Mouse (Mus musculus) stomach, postnatal 0 days (tissue): ENCODE data around the gene Map3k6. TPM values are rescaled to one million over a fixed set of nuclear protein-coding genes. Genes with fewer than 3 reads are reported as not detected.

Experiments used
- ATAC-seq: fragments of 200-750 bp; cut with Nextera tagmentation; 2 replicates; pipeline ENCODE4 v1.8.0; 2017; ENCODE audit not compliant: low FRiP score, low TSS enrichment
- DNase-seq: peaks from one replicate; pipeline ENCODE4 v3.0.0-alpha.2; 2016; ENCODE audit warnings: low spot score
- H3K27ac ChIP-seq: fragments of 300-500 bp; sonication (generic); replicated peaks from 2 replicates; pipeline ENCODE4 v1.5.1; 2014; ENCODE audit warnings: mild to moderate bottlenecking, control low read depth
- H3K27me3 ChIP-seq: fragments of 300-500 bp; sonication (generic); 2 replicates; pipeline ENCODE4 v1.6.1; 2014; ENCODE audit warnings: low read length; ENCODE audit not compliant: control insufficient read depth, insufficient read depth
- H3K36me3 ChIP-seq: fragments of 300-500 bp; sonication (generic); 2 replicates; pipeline ENCODE4 v1.6.1; 2014; ENCODE audit warnings: low read length, mixed read lengths; ENCODE audit not compliant: control insufficient read depth, insufficient read depth
- H3K4me1 ChIP-seq: fragments of 300-500 bp; sonication (generic); replicated peaks from 2 replicates; pipeline ENCODE4 v1.6.1; 2014; ENCODE audit warnings: antibody characterized with exemption; ENCODE audit not compliant: control insufficient read depth, insufficient read depth
- H3K4me2 ChIP-seq: fragments of 300-500 bp; sonication (generic); replicated peaks from 2 replicates; pipeline ENCODE4 v1.6.1; 2014; ENCODE audit warnings: low read depth, mild to moderate bottlenecking, control low read depth, moderate library complexity
- H3K4me3 ChIP-seq: fragments of 300-500 bp; sonication (generic); 2 replicates; pipeline ENCODE4 v1.5.1; 2014; ENCODE audit warnings: low read depth, low read length, control low read depth
- H3K9ac ChIP-seq: fragments of 300-500 bp; sonication (generic); 2 replicates; pipeline ENCODE4 v1.6.1; 2014; ENCODE audit warnings: mild to moderate bottlenecking, low read length, control low read depth, mixed read lengths
- H3K9me3 ChIP-seq: fragments of 300-500 bp; sonication (generic); 2 replicates; pipeline ENCODE4 v1.6.1; 2016; ENCODE audit warnings: low read length; ENCODE audit not compliant: control insufficient read depth
- CTCF ChIP-seq: IDR thresholded peaks from 2 replicates; pipeline ENCODE4 v1.5.1; 2016; ENCODE audit warnings: antibody characterized with exemption, low read depth, mild to moderate bottlenecking, moderate library complexity
- EP300 ChIP-seq: optimal IDR thresholded peaks from 2 replicates; pipeline ENCODE3; 2016; ENCODE audit warnings: antibody characterized with exemption
- WGBS: fragments of 180-500 bp; shearing (Covaris S2); extraction: QIAGEN DNeasy Blood & Tissue Kit; methylation state at CpG from one replicate; pipeline ENCODE4 v1.1.7; 2014; 5-methylcytosine and 5-hydroxymethylcytosine counted together
- polyA plus RNA-seq: library from polyadenylated mRNA; unstranded; fragments of >200 nt; fragmentation: Nextera tagmentation; extraction: Ambion mirVana; gene quantifications from 2 replicates; pipeline ENCODE4 v1.2.1, GENCODE M21; 2015

Gene Map3k6
- polyA plus RNA-seq, result 17.6 and 21.5 TPM in 2 replicates

DNA sequence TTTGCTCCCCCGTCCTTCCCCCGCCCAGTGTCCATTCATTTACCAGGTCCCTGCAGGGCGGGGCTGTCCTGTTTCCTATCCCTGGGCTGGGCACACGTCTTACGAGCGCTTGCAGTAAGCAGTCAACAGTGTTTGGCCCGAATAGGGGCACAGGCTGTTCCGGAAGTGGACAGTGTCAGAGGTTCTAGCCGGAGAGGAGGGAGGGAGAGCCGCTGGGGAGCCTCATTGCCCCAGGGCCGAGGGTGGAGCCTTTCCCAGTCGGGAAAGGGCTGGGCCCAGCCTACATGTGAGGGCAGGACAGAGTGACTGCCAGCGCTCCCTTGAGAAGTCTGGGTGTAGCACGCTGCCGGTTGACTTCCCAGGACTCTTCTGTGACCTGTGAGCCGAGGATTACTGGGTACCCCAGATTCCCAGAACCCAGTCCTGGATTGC is at the start of gene Map3k6:
Gene Map3k6 (plus strand): TSS at position 329 of the 432 bp plus-strand sequence.
- Histone ChIP-seq H3K4me1 (no peaks in the 10 kb centered on the region), H3K9me3 (no peaks in the 10 kb centered on the region), H3K36me3 (no peaks in the 10 kb centered on the region), H3K4me2 (peak within 1 kb of the TSS; percentile 97), H3K9ac (peak within 1 kb of the TSS; percentile 83), H3K27me3 (no peaks in the 10 kb centered on the region), H3K4me3 (peak within 1 kb of the TSS; percentile 69), H3K27ac (peak within 1 kb of the TSS; percentile 93)
- DNase-seq, result peak; percentile 76
- TF ChIP-seq CTCF (no peak), EP300 (peak; percentile 81)
- 8% methylated on average over 16 of the region's 16 CpGs for WGBS
- peak; percentile 75 for ATAC-seq

DNA sequence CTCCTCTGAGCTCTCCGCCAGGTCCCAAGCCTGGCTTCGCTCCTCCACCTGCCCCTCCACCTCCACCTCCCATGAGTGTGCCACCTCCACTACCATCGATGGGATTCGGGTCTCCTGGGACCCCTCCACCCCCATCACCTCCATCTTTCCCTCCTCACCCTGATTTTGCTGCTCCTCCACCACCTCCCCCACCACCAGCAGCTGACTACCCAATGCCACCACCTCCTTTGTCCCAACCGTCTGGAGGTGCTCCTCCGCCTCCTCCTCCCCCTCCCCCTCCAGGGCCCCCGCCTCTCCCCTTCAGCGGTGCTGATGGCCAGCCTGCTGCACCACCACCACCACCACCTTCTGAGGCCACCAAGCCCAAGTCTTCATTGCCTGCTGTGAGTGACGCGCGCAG is 46.1 kb upstream of the Map3k6 start:
- H3K4me1 ChIP-seq, result peaks cover 8% of the 10 kb centered on the region
- H3K27ac ChIP-seq, result no peak overlapping the region

DNA sequence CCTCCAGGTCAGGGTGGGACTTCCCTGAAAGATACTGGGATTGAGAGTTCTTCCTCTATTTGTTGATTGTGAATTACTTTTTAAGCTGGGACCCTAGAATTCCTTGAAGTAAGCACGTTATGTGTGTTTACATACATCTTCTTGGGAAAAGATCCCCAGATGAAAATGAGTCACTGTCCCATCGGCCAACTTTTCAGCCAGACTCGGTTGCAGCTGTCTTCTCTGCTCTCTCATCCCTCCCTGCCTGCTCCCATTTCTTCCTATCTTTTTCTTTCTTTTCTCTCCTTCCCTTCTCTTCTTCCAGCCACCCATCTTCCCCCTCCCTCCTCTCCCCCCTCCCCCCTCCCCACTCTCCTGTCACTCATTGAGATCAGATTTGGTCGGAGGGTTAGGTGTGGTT is 45.6 kb upstream of the Map3k6 start:
- no peak for ATAC-seq
- DNase-seq, result no peak
- Histone ChIP-seq H3K4me2 (no peak overlapping the region), H3K4me3 (no peak overlapping the region), H3K36me3 (peaks cover 24% of the 10 kb centered on the region), H3K27ac (no peak overlapping the region), H3K4me1 (peaks cover 10% of the 10 kb centered on the region), H3K9ac (no peak overlapping the region), H3K27me3 (no peaks in the 10 kb centered on the region), H3K9me3 (no peaks in the 10 kb centered on the region)
- no peak for TF ChIP-seq EP300
- no peak for TF ChIP-seq CTCF
- WGBS, result 43% methylated on average over 4 of the region's 4 CpGs

More for the DNA sequence above, 46.1 kb upstream of the Map3k6 start:
- H3K9ac ChIP-seq, result no peak overlapping the region
- WGBS, result 91% methylated on average over 8 of the region's 11 CpGs
- H3K9me3 ChIP-seq, result no peaks in the 10 kb centered on the region
- peaks cover 28% of the 10 kb centered on the region for H3K36me3 ChIP-seq
- H3K27me3 ChIP-seq, result no peaks in the 10 kb centered on the region
- DNase-seq, result no peak
- TF ChIP-seq CTCF (no peak), EP300 (no peak)
- no peak overlapping the region for H3K4me3 ChIP-seq
- H3K4me2 ChIP-seq, result no peak overlapping the region
- no peak for ATAC-seq

DNA sequence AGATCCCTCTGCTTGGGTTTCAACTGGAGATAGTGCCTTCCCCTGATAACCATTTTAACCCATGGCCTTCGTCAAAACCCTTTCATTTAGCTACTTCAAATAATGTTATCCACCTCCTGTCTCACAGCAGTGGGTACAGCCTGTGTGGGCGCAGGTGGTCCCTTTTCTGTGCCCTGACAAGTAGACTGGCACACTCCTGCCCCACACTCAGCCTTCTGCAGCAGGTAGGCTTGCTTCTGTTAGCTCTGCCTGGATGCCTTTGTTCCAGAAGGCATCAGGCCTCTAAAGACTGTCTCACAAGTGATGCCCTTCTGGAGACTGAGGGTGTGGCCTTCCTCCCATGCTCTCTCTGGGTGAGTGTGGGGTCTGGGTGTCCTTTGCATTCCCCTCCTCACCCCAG is 44.5 kb upstream of the Map3k6 start:
- Histone ChIP-seq H3K9me3 (no peaks in the 10 kb centered on the region), H3K27me3 (no peaks in the 10 kb centered on the region), H3K9ac (no peak overlapping the region), H3K4me1 (peaks cover 16% of the 10 kb centered on the region), H3K27ac (no peak overlapping the region), H3K4me2 (no peak overlapping the region), H3K36me3 (peaks cover 20% of the 10 kb centered on the region), H3K4me3 (no peak overlapping the region)
- WGBS, result 84% methylated on average over 2 of the region's 2 CpGs
- TF ChIP-seq CTCF (no peak), EP300 (no peak)
- DNase-seq (no peak), ATAC-seq (no peak)

DNA sequence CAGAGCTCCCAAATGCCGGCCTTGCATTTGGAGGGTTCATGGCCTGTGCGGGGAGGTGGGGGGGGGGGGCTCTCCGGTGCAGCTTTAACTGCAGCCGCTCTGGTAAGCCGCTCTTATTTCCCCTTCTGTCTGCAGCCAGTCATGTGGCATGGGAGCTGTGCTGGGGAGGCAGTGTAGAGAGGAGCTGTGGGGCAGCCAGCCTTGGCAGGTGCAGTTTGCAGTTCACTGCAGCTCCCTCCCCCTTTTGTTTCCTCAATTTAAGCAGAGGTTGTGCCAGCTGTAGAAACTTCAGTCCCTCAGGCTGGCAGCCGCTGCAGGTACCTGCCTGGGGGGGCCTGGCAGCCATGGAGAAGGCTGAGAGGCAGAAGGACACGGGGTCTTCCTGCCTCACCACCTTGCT is 43.8 kb upstream of the Map3k6 start:
- Histone ChIP-seq H3K27me3 (no peaks in the 10 kb centered on the region), H3K9me3 (no peaks in the 10 kb centered on the region), H3K36me3 (peaks cover 19% of the 10 kb centered on the region), H3K4me1 (peaks cover 16% of the 10 kb centered on the region), H3K27ac (peak overlapping the region; percentile 36; the same call in 1 of the 2 replicates), H3K9ac (no peak overlapping the region), H3K4me3 (no peak overlapping the region), H3K4me2 (no peak overlapping the region)
- no peak for DNase-seq
- ATAC-seq, result no peak
- no peak for TF ChIP-seq EP300
- TF ChIP-seq CTCF, result no peak
- WGBS, result 40% methylated on average over 7 of the region's 7 CpGs

DNA sequence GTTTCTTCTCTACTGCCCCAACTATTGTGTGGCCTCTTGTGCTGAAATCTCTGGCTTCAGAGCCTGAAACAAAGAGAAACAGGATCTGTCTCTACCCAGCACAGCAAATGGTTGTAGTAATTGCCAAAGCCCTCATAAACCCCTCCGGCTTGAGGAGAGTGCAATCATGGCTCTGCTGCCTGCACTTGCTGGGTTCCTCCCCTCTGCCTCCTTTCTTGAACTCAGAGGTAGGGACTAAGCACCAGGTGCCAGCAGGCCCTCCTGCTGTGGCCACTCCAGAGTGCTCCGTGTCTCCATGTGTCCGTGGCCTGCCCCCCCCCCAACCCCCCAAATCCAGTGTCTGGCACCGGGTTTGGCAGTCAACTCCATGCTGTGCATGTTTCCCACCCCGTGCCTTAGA is 43.3 kb upstream of the Map3k6 start:
- H3K4me2 ChIP-seq, result no peak overlapping the region
- no peak overlapping the region; the same call in 1 of the 2 replicates for H3K9ac ChIP-seq
- WGBS, result 39% methylated on average over 5 of the region's 5 CpGs
- DNase-seq (no peak), ATAC-seq (no peak)
- H3K4me3 ChIP-seq, result no peak overlapping the region
- H3K27me3 ChIP-seq, result no peaks in the 10 kb centered on the region
- H3K4me1 ChIP-seq, result peaks cover 16% of the 10 kb centered on the region
- no peaks in the 10 kb centered on the region for H3K9me3 ChIP-seq
- TF ChIP-seq EP300, result no peak
- no peak for TF ChIP-seq CTCF
- peak overlapping the region; percentile 70 for H3K27ac ChIP-seq
- H3K36me3 ChIP-seq, result peaks cover 16% of the 10 kb centered on the region; the same call in 1 of the 2 replicates
